Mouse (Mus musculus) ES-Bruce4 (cell line): Measurements from ENCODE around the gene Slc15a3. TPM values are rescaled to one million over a fixed set of nuclear protein-coding genes. Genes with fewer than 3 reads are reported as not detected.

Experiments
- H3K27ac ChIP-seq: 2 replicates; pipeline ENCODE4 v1.5.1; 2012; ENCODE audit warnings: low read length, inconsistent platforms; ENCODE audit not compliant: insufficient read depth
- H3K27me3 ChIP-seq: 2 replicates; pipeline ENCODE4 v1.6.1; 2012; ENCODE audit warnings: mild to moderate bottlenecking, low read length, inconsistent platforms; ENCODE audit not compliant: control insufficient read depth, poor library complexity, insufficient read depth, severe bottlenecking
- H3K36me3 ChIP-seq: 2 replicates; pipeline ENCODE4 v1.6.1; 2012; ENCODE audit warnings: inconsistent platforms, mild to moderate bottlenecking, low read length, moderate library complexity; ENCODE audit not compliant: control insufficient read depth, poor library complexity, insufficient read depth, severe bottlenecking
- H3K4me1 ChIP-seq: one replicate; pipeline ENCODE4 v1.8.1; 2011; ENCODE audit warnings: low read length; ENCODE audit not compliant: control insufficient read depth, insufficient read depth
- H3K4me3 ChIP-seq: 2 replicates; pipeline ENCODE4 v1.5.1; 2011; ENCODE audit warnings: low read depth, mild to moderate bottlenecking, low read length
- H3K9ac ChIP-seq: 2 replicates; pipeline ENCODE4 v1.6.1; 2012; ENCODE audit warnings: low read depth, mild to moderate bottlenecking, inconsistent platforms; ENCODE audit not compliant: poor library complexity, severe bottlenecking
- H3K9me3 ChIP-seq: replicated peaks from 2 replicates; pipeline ENCODE4 v1.6.1; 2012; ENCODE audit warnings: mild to moderate bottlenecking, low read length, inconsistent platforms; ENCODE audit not compliant: control insufficient read depth, poor library complexity, insufficient read depth, severe bottlenecking
- CTCF ChIP-seq: IDR thresholded peaks from one replicate; pipeline ENCODE4 v1.8.1; 2011; ENCODE audit warnings: low read depth, low read length
- EP300 ChIP-seq: IDR thresholded peaks from 2 replicates; pipeline ENCODE4 v1.6.1; 2011; ENCODE audit warnings: low read depth, low read length; ENCODE audit not compliant: insufficient read depth
- POLR2A ChIP-seq: IDR thresholded peaks from one replicate; pipeline ENCODE4 v1.8.1; 2011; ENCODE audit warnings: low read length; ENCODE audit not compliant: insufficient read depth
- polyA plus RNA-seq: library from polyadenylated mRNA; stranded (reverse); fragments of >200 nt; gene quantifications from 2 replicates; pipeline ENCODE4 v1.2.4, GENCODE M21; 2011; ENCODE audit warnings: low read depth; ENCODE audit not compliant: missing spikeins, insufficient read depth, insufficient read length

The Slc15a3 gene
- polyA plus RNA-seq, 1 experiment = not detected

GRCm38 (mm10) chr19:10815871-10816270, 23.7 kb upstream of the Slc15a3 start:
- TF ChIP-seq POLR2A (no peak), CTCF (no peak), EP300 (no peak)
- H3K4me3 ChIP-seq = no peak overlapping the region
- no peak overlapping the region for H3K27ac ChIP-seq
- no peaks in the 10 kb centered on the region for H3K36me3 ChIP-seq
- peaks cover 3% of the 10 kb centered on the region for H3K4me1 ChIP-seq
- H3K9me3 ChIP-seq = no peaks in the 10 kb centered on the region
- H3K27me3 ChIP-seq = no peaks in the 10 kb centered on the region
- no peak overlapping the region for H3K9ac ChIP-seq

- H3K27me3 ChIP-seq = no peaks in the 10 kb centered on the region
- TF ChIP-seq CTCF (no peak), EP300 (no peak), POLR2A (no peak)
- H3K36me3 ChIP-seq = no peaks in the 10 kb centered on the region
- peaks cover 3% of the 10 kb centered on the region for H3K4me1 ChIP-seq
- H3K9ac ChIP-seq = no peak overlapping the region
- H3K4me3 ChIP-seq = no peak overlapping the region
- no peaks in the 10 kb centered on the region for H3K9me3 ChIP-seq
- no peak overlapping the region for H3K27ac ChIP-seq
These were observed 23.1 kb upstream of the Slc15a3 start for GRCm38 (mm10) chr19:10816462-10816861.

DNA sequence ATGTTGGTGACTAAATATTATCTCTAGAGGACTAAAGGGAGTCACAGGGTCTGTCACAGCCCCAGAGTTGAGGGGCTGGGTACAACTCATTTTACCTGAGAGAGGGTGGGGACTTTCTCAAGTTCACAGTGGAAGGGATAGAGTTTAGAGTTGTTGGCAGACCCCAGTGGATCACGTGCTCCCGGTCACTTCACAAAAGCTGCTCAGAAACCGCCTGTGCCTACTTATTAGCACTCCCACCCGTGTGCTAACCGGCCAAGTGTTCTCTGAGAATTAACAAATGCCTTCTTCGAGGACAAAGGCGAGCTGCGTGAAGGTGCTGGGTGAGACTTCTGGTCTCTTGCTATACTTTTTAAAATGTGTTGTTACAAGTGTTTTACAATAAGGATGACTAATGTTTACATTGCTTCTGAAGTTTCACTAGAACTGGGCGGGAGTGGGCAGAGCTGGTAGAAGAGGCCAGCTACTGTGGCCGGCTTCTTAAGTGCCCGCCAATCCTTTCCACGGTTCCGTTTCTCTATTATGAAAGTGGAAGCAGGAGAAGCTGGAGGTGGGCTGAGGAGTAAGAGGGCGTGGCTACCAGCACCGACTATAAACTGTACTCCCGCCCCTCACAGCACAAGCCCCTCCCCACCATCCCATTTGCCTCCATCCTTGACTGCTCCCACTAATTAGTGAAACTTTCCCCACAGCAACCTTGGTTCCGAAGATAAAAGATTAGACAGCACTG, 21.1 kb upstream of the Slc15a3 start:
- Histone ChIP-seq H3K9ac (peak overlapping the region; percentile 35; the same call in 1 of the 2 replicates), H3K36me3 (no peaks in the 10 kb centered on the region), H3K27me3 (no peaks in the 10 kb centered on the region), H3K4me3 (peak overlapping the region; percentile 41), H3K9me3 (no peaks in the 10 kb centered on the region), H3K27ac (no peak overlapping the region), H3K4me1 (peaks cover 5% of the 10 kb centered on the region)
- TF ChIP-seq POLR2A = no peak

DNA sequence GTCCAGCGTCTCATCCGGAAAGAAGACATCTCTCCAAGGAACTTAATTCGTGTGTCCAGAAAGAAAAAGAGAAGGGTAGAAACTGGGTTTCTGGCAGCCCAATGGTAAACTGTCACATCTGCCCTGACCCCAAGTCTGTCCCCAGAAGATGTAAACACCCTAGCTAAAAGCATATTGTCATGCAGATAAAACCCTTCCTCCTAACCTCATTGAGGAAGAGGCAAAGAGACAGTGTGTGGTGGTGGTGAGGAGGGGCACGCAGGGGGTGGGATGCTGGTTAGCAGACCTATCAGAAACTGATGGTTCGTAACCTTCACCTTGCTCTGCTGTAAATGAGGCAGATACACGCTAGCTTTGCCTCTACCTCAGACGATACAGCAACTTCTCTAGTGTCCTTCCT, 18.2 kb upstream of the Slc15a3 start:
- Histone ChIP-seq H3K4me1 (peaks cover 5% of the 10 kb centered on the region), H3K9ac (no peak overlapping the region), H3K9me3 (no peaks in the 10 kb centered on the region), H3K27me3 (no peaks in the 10 kb centered on the region), H3K36me3 (no peaks in the 10 kb centered on the region), H3K27ac (no peak overlapping the region), H3K4me3 (no peak overlapping the region)
- TF ChIP-seq POLR2A (no peak), EP300 (0 out of 2 replicates have a peak, but pooled peaks have one; percentile 38)

GRCm38 (mm10) chr19:10822534-10822933, 17.0 kb upstream of the Slc15a3 start:
- TF ChIP-seq CTCF = no peak
- no peak for TF ChIP-seq POLR2A
- TF ChIP-seq EP300 = no peak
- Histone ChIP-seq H3K27me3 (no peaks in the 10 kb centered on the region), H3K36me3 (no peaks in the 10 kb centered on the region), H3K9ac (no peak overlapping the region), H3K27ac (no peak overlapping the region), H3K4me1 (peaks cover 5% of the 10 kb centered on the region), H3K9me3 (no peaks in the 10 kb centered on the region), H3K4me3 (no peak overlapping the region)

DNA sequence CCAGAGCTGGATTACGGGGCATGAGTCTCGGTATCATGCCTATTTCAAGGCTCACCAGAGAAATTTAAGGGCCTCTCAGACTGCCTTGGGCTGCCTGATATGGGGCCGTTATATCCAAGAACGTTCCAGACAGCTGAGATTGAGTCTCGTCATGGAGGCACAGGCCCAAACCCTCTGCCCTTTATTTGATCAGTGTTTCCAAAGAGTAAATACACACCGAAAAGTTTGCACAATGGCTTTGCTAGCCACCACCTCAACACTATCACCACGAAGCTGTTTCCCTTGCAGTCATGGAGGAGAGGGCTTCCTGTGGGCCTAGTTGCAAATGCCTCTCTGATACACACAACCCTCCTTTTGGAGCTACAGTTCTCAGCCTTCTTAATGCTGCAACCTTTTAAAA, 15.5 kb upstream of the Slc15a3 start:
- Histone ChIP-seq H3K4me3 (no peak overlapping the region), H3K36me3 (no peaks in the 10 kb centered on the region), H3K9me3 (no peaks in the 10 kb centered on the region), H3K9ac (no peak overlapping the region), H3K4me1 (peaks cover 2% of the 10 kb centered on the region), H3K27ac (no peak overlapping the region), H3K27me3 (no peaks in the 10 kb centered on the region)
- no peak for TF ChIP-seq POLR2A
- TF ChIP-seq EP300 = no peak
- no peak for TF ChIP-seq CTCF
